Mouse (Mus musculus) inflammation-experienced regulatory T-cells, adult 6 months (primary cell): ENCODE data around the gene Gm17018. TPM values are rescaled to one million over a fixed set of nuclear protein-coding genes. Genes with fewer than 3 reads are reported as not detected.

Source experiments
- ATAC-seq: one replicate; pipeline ENCODE4 v1.8.0; 2017
- polyA plus RNA-seq, 3 experiments: library from polyadenylated mRNA; unstranded; fragments of 100-300 nt; shearing (Covaris generic); gene quantifications; one replicate each; pipeline ENCODE4 v1.2.1; 2017

Gm17018 gene
- polyA plus RNA-seq, 3 experiments from 2014 or later, result 58.9 to 75.9 (median 69.8) TPM

GRCm38 (mm10) chr19:45549128-45549915 is 11.1 kb upstream of the Gm17018 start:
- no peak for ATAC-seq

- no peak for ATAC-seq
Measured at GRCm38 (mm10) chr19:45549948-45550347, 10.5 kb upstream of the Gm17018 start.

GRCm38 (mm10) chr19:45552187-45552586 is 8.2 kb upstream of the Gm17018 start:
- ATAC-seq, result no peak

GRCm38 (mm10) chr19:45554136-45554535 is 6.3 kb upstream of the Gm17018 start:
- no peak for ATAC-seq

GRCm38 (mm10) chr19:45565925-45566715 is 5.7 kb downstream of the Gm17018 start:
- ATAC-seq, result no peak

- ATAC-seq, result no peak
Measured at GRCm38 (mm10) chr19:45567367-45567766, 7.0 kb downstream of the Gm17018 start.

- ATAC-seq, result no peak
Measured at GRCm38 (mm10) chr19:45573033-45573432, 12.6 kb downstream of the Gm17018 start.

GRCm38 (mm10) chr19:45573861-45574267 is 13.4 kb downstream of the Gm17018 start:
- ATAC-seq, result peak; percentile 69

GRCm38 (mm10) chr19:45574339-45574898 is 14.0 kb downstream of the Gm17018 start:
- no peak for ATAC-seq

- peak; percentile 58 for ATAC-seq
Measured at GRCm38 (mm10) chr19:45574941-45575631, 14.7 kb downstream of the Gm17018 start.

GRCm38 (mm10) chr19:45575632-45576001 is 15.2 kb downstream of the Gm17018 start:
- no peak for ATAC-seq

GRCm38 (mm10) chr19:45577141-45577750 is 16.8 kb downstream of the Gm17018 start:
- ATAC-seq, result peak; percentile 53

GRCm38 (mm10) chr19:45578976-45579375 is 18.6 kb downstream of the Gm17018 start:
- ATAC-seq, result peak; percentile 33

GRCm38 (mm10) chr19:45579416-45579815 is 19.0 kb downstream of the Gm17018 start:
- no peak for ATAC-seq

- ATAC-seq, result no peak
Measured at GRCm38 (mm10) chr19:45580235-45580634, 19.8 kb downstream of the Gm17018 start.

GRCm38 (mm10) chr19:45581257-45581656 is 20.8 kb downstream of the Gm17018 start:
- no peak for ATAC-seq

- ATAC-seq, result no peak
Measured at GRCm38 (mm10) chr19:45582161-45582560, 21.7 kb downstream of the Gm17018 start.

GRCm38 (mm10) chr19:45583136-45583535 is 22.7 kb downstream of the Gm17018 start:
- no peak for ATAC-seq

- ATAC-seq, result no peak
Measured at GRCm38 (mm10) chr19:45584856-45585620, 24.6 kb downstream of the Gm17018 start.

GRCm38 (mm10) chr19:45586850-45587249 is 26.4 kb downstream of the Gm17018 start:
- ATAC-seq, result no peak

- no peak for ATAC-seq
Measured at GRCm38 (mm10) chr19:45587509-45588292, 27.3 kb downstream of the Gm17018 start.
